Mouse (Mus musculus) ES-E14 (cell line): ENCODE results near the gene Dnmbp. TPM values are rescaled to one million over a fixed set of nuclear protein-coding genes. Genes with fewer than 3 reads are reported as not detected.
A peak's percentile ranks its signal among the peaks of the same experiment; 100 is the strongest.

ENCODE experiments used
- DNase-seq: peaks from one replicate; pipeline ENCODE4 v3.0.0-alpha.2; 2013; ENCODE audit warnings: low read depth, low spot score
- H3K27ac ChIP-seq: 2 replicates; pipeline ENCODE4 v1.5.1; 2012; ENCODE audit warnings: low read depth, mild to moderate bottlenecking, low read length, moderate library complexity, mixed read lengths; ENCODE audit not compliant: poor library complexity, insufficient read depth, severe bottlenecking
- H3K36me3 ChIP-seq: 2 replicates; pipeline ENCODE4 v1.6.1; 2012; ENCODE audit warnings: mild to moderate bottlenecking, low read length, moderate library complexity, mixed read lengths; ENCODE audit not compliant: control insufficient read depth, poor library complexity, insufficient read depth, severe bottlenecking
- H3K4me1 ChIP-seq, 2 experiments: fragments of 150-350 bp in 1 of 2; sonication (generic) in 1 of 2; 2 replicates each; pipeline ENCODE4 v1.6.1; 2012; ENCODE audit warnings: low read length in 2 of 2, mild to moderate bottlenecking in 1 of 2, mixed read lengths in 1 of 2; ENCODE audit not compliant: control insufficient read depth in 2 of 2, insufficient read depth in 2 of 2, poor library complexity in 1 of 2
- H3K4me3 ChIP-seq, 2 experiments: fragments of 150-350 bp in 1 of 2; sonication (generic) in 1 of 2; 2 replicates each; pipeline ENCODE4 v1.5.1; 2012; ENCODE audit warnings: low read length in 2 of 2, low read depth in 1 of 2, mild to moderate bottlenecking in 1 of 2, mixed read lengths in 1 of 2; ENCODE audit not compliant: insufficient read depth in 1 of 2, poor library complexity in 1 of 2, severe bottlenecking in 1 of 2
- H3K9ac ChIP-seq: 2 replicates; pipeline ENCODE4 v1.6.1; 2012; ENCODE audit warnings: low read depth, mild to moderate bottlenecking, low read length, mixed read lengths; ENCODE audit not compliant: poor library complexity, insufficient read depth, severe bottlenecking
- H3K9me3 ChIP-seq: fragments of 150-350 bp; sonication (generic); 2 replicates; pipeline ENCODE4 v1.6.1; 2012; ENCODE audit warnings: low read depth, mild to moderate bottlenecking, low read length; ENCODE audit not compliant: control insufficient read depth, insufficient read depth
- CHD2 ChIP-seq: IDR thresholded peaks from 2 replicates; pipeline ENCODE4 v1.6.1; 2014; ENCODE audit warnings: mild to moderate bottlenecking, low read depth, low read length, inconsistent platforms
- HCFC1 ChIP-seq: IDR thresholded peaks from 2 replicates; pipeline ENCODE4 v1.6.1; 2012; ENCODE audit warnings: low read length, inconsistent platforms, borderline replicate concordance; ENCODE audit not compliant: insufficient read depth
- MAFK ChIP-seq: IDR thresholded peaks from 2 replicates; pipeline ENCODE4 v1.6.1; 2014; ENCODE audit warnings: mild to moderate bottlenecking, low read depth, low read length, inconsistent platforms; ENCODE audit not compliant: insufficient read depth
- ZC3H11A ChIP-seq: IDR thresholded peaks from 2 replicates; pipeline ENCODE4 v1.6.1; 2012; ENCODE audit warnings: low read depth, mild to moderate bottlenecking, inconsistent platforms, low read length, borderline replicate concordance
- ZNF384 ChIP-seq: IDR thresholded peaks from 2 replicates; pipeline ENCODE4 v1.6.1; 2012; ENCODE audit warnings: low read depth, low read length, inconsistent platforms
- in situ Hi-C, 2 experiments: fragments of 600-800 bp; cut with MboI; formaldehyde crosslinking; loops; one replicate each; pipeline ENCODE4 v1.15.1; 2025; ENCODE audit warnings: low sequenced_read_pairs in 2 of 2, inconsistent platforms in 1 of 2; ENCODE audit not compliant: unreplicated experiment in 2 of 2
- total RNA-seq: library from RNA; depleted of rRNA; stranded (reverse); fragments of 300-350 nt; gene quantifications from 2 replicates; pipeline ENCODE4 v1.2.3, GENCODE M21; 2012

Gene Dnmbp
- total RNA-seq, 1 experiment = 11.5 TPM

DNA sequence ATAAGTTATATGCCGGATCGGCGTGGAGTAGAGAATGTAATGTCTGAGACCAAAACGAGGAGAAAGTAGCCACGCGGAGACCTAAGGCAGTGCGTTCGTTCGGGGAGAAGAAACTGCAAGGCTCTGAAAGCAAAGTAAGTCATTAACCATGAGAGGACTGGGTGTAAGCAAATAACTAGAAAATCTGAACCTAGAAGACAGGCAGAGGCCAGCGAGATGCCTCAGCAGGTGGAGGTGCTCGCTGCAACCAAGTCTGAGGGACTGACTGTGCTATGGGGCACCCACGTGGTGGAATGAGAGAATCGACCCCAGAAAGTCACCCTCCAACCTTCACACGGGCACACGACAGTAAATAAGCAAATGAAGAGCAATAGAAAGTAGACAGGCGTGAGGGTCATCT is 3.1 kb upstream of the Dnmbp start:
- no peak overlapping the region for H3K27ac ChIP-seq
- no peaks in the 10 kb centered on the region for H3K9me3 ChIP-seq
- TF ChIP-seq MAFK (no peak), ZC3H11A (no peak), CHD2 (no peak), HCFC1 (no peak), ZNF384 (no peak)
- H3K4me1 ChIP-seq = peaks cover 2 to 3% of the 10 kb centered on the region in 2 experiments; a peak in 3 of 4 replicates
- in situ Hi-C loops = no loop called here
- H3K4me3 ChIP-seq = no peak overlapping the region
- no peaks in the 10 kb centered on the region for H3K36me3 ChIP-seq
- H3K9ac ChIP-seq = no peak overlapping the region
- DNase-seq = no peak

GRCm38 (mm10) chr19:43939171-43939768 is 721 bp downstream of the Dnmbp start:
- Histone ChIP-seq H3K9ac (peak overlapping the region; percentile 69; the same call in 1 of the 2 replicates), H3K4me1 (peaks cover 2 to 3% of the 10 kb centered on the region in 2 experiments; a peak in 3 of 4 replicates), H3K9me3 (no peaks in the 10 kb centered on the region), H3K4me3 (peak overlapping the region; percentile 77 to 83), H3K27ac (no peak overlapping the region), H3K36me3 (no peaks in the 10 kb centered on the region)
- in situ Hi-C loops = no loop called here
- no peak for DNase-seq
- TF ChIP-seq HCFC1 (no peak), ZNF384 (no peak), ZC3H11A (no peak), MAFK (no peak), CHD2 (no peak)

- no peak overlapping the region for H3K9ac ChIP-seq
- H3K27ac ChIP-seq = no peak overlapping the region
- in situ Hi-C loops = no loop called here
- no peaks in the 10 kb centered on the region for H3K36me3 ChIP-seq
- DNase-seq = no peak
- peaks cover 2 to 3% of the 10 kb centered on the region in 2 experiments; a peak in 3 of 4 replicates for H3K4me1 ChIP-seq
- H3K9me3 ChIP-seq = no peaks in the 10 kb centered on the region
- no peak overlapping the region for H3K4me3 ChIP-seq
- TF ChIP-seq MAFK (no peak), ZNF384 (no peak), HCFC1 (no peak), CHD2 (no peak), ZC3H11A (no peak)
Observed at GRCm38 (mm10) chr19:43938355-43938754, 1.6 kb downstream of the Dnmbp start.

DNA sequence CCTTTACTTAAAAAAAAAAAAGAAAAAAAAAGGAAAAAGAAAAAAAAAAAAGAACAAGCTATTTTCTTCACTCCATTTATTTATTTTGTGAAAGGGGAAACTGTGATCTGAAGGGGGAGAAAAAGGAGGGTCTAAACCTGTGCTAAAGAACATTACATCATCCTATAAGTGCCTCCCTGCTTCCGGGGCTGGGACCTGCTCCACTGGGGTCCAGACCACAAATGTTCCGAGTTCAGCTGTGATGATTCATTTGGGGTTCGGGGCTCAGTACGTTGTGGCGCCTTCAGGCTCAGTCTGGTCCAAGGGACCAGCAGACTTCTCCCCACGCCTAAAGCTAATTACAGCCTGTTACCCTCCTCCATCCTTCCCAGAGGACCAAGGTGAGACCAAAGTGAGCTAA is 9.1 kb downstream of the Dnmbp start:
- DNase-seq = no peak
- Histone ChIP-seq H3K9me3 (no peaks in the 10 kb centered on the region), H3K4me3 (no peak overlapping the region), H3K36me3 (no peaks in the 10 kb centered on the region), H3K27ac (no peak overlapping the region), H3K4me1 (peaks cover 0 to 8% of the 10 kb centered on the region in 2 experiments; a peak in 2 of 4 replicates), H3K9ac (no peak overlapping the region)
- in situ Hi-C loops = no loop called here
- TF ChIP-seq ZNF384 = no peak
- no peak for TF ChIP-seq MAFK
- no peak for TF ChIP-seq HCFC1
- TF ChIP-seq CHD2 = no peak

GRCm38 (mm10) chr19:43930366-43930765 is 9.6 kb downstream of the Dnmbp start:
- no peaks in the 10 kb centered on the region for H3K36me3 ChIP-seq
- DNase-seq = no peak

More at GRCm38 (mm10) chr19:43930366-43930765, 9.6 kb downstream of the Dnmbp start:
- in situ Hi-C loops = no loop called here
- H3K9me3 ChIP-seq = no peaks in the 10 kb centered on the region
- H3K27ac ChIP-seq = no peak overlapping the region
- no peak for TF ChIP-seq HCFC1
- H3K9ac ChIP-seq = no peak overlapping the region
- no peak overlapping the region for H3K4me3 ChIP-seq
- H3K4me1 ChIP-seq = peaks cover 0 to 8% of the 10 kb centered on the region in 2 experiments; a peak in 2 of 4 replicates
